Mouse (Mus musculus) thymus, adult 18-20 months (tissue): ENCODE data around the gene Zfp771.

Experiments used
- DNase-seq, 2 experiments: peaks; one replicate each; pipeline ENCODE4 v3.0.0; 2022; ENCODE audit warnings: mixed read lengths in 2 of 2

Gene Zfp771

DNA sequence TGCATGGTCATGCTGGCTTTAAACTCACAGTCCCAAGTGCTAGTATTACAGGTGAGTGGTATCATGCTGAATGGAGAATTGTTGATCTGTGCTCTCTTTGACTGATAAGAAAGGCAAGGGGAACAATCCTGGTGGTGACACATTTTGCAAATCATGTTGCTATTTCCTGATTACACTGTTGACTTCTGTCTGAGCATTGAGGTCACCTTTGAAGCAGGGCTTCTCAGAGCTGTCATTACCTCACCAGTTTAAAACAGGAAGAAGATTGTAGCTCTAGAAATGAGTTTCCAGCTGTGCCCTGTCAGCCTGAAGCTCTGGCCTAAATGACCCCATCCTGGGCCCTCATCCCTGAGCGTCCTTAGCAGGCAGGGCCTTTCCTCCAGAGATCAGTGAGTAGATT, 43.9 kb downstream of the Zfp771 start:
- DNase-seq = peak in 1 of 2 experiments; percentile 39

DNA sequence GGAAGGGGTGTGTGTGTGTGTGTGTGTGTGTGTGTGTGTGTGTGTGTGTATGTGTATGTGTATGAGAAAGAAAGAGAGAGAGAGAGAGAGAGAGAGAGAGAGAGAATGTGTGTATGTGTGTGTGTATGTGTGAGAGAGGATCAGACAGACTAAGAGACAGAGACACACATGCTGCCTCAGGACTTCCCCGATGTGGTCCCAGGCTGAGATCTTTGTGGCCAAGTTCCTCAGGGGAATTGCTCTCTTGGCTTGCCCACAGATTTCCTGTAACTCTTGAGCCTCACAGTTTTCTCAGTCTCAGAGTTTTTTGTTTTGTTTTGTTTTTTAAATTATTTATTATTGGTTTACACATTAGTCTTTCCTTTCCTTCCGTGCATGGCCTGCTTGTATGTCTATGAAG, 45.2 kb downstream of the Zfp771 start:
- no peak for DNase-seq

DNA sequence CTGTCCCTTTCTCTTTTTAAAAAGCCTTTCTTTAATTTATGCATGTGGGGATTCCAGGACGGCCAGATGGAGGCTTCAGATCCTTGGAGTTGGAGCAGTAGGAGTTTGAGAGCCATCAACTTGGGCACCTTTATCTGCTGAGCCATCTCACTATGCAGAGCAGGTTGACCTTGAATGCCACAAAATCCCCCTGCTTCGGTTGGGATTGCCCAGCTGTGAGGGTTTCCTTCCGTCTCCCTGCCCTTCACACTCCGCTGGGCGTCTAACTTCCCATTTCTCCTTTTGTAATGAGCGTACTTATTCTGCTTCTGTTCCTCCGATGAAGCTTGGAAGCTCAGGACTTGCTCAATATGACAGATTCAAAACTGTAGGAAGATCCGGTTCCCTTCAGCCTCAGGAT, 46.1 kb downstream of the Zfp771 start:
- DNase-seq = no peak

DNA sequence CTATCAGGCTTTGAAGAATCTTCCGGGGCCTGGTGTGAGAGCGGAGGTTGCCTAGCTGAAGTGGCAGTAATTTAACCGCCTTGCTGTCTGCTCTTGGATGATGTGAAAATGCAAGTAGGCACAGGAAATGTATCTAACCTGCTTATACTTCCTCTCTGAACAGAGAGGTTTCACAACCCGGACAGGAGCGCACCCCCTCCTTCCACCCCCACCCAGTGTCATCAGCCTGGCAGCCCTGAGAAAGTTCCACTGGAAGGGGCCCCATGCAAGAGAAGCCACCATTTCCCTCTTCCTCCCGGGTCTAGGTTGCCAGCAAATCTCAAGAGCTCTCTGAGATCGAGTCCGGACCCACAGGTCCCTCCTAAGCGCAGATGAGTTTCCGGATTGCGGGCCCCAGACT, 52.0 kb downstream of the Zfp771 start, which contains the start of gene Itgal:
Itgal (plus strand) TSS at position 163 of the 400 bp plus-strand sequence.
- peak; percentile 58 to 77 for DNase-seq

DNA sequence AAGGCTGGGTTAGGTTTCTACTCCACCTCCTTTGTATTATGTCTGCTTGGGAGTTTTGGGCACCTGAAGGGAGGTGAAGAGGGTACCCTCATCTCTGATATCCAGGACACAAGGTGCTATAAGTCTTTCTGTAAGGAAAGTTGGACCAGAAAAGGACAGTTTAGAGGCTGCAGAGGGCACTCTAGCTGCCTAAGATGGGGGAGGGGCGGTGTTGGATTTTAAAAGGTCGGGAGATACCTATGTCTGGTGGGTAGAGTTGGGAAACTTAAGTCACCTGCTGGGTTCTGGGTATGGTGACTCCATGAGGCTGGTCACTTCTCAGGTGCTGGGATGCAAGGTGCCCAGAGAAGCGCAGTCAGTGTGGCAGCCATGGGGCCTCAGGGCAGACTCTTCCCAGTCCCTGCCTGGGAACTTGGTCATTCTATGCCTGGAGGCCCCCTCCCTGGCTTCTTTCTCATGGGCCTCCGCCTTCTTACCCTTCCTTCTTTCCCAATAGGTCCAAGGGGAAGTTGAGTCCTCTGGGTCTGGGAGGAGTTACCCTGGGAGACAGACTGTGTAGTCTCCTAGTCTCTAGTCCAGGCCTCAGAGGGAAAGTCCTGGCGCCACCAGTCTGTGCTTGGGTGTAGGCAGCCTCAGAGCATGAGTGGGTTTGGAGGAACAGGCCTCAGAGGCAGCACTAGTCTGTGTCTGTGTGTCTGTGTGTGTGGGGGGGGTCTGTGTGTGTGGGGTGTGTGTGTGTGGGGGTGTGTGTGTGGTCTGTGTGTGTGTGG, 52.9 kb downstream of the Zfp771 start:
- DNase-seq = peak in 1 of 2 experiments; percentile 42

DNA sequence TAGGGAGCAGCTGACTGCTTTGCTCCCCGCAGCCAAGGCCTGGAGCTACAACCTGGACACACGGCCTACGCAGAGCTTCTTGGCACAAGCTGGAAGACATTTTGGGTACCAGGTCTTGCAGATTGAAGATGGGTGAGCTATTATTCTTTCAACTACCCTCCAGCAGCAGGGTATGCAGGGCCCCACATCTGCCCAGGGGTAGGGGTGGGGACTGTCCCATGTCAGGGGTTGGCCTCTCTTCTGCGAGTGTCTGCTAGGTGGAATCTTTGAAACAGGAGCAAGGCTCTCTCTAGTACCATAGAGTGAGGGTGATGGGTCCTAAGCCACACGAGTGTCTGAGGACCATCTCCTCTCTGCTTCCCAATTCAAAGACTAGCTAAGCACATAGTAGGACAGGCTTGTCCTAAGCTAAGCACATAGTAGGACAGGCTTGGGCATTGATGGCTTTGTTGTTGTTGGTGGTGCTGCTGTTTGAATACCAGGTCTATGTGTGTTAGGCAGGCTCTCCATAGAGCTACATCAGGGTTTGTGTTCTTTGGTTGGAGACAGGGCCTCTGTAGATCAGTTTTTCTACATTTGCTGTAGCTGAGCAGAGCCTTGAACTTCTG, 53.6 kb downstream of the Zfp771 start:
- no peak for DNase-seq
